Mouse (Mus musculus) intestine, embryonic 15.5 days (tissue): ENCODE measurements around the gene Rgl1. TPM values are rescaled to one million over a fixed set of nuclear protein-coding genes. Genes with fewer than 3 reads are reported as not detected.

Source experiments
- ATAC-seq: fragments of 200-750 bp; cut with Nextera tagmentation; 2 replicates; pipeline ENCODE4 v1.8.0; 2017; ENCODE audit warnings: moderate TSS enrichment, moderate library complexity
- H3K27ac ChIP-seq: fragments of 300-500 bp; sonication (generic); 2 replicates; pipeline ENCODE4 v1.5.1; 2015; ENCODE audit warnings: mild to moderate bottlenecking, inconsistent platforms
- H3K27me3 ChIP-seq: fragments of 300-500 bp; sonication (generic); replicated peaks from 2 replicates; pipeline ENCODE4 v1.6.1; 2015; ENCODE audit warnings: inconsistent platforms
- H3K36me3 ChIP-seq: fragments of 300-500 bp; sonication (generic); 2 replicates; pipeline ENCODE4 v1.6.1; 2015; ENCODE audit warnings: inconsistent platforms
- H3K4me1 ChIP-seq: fragments of 300-500 bp; sonication (generic); replicated peaks from 2 replicates; pipeline ENCODE4 v1.6.1; 2015; ENCODE audit warnings: inconsistent platforms
- H3K4me2 ChIP-seq: fragments of 300-500 bp; sonication (generic); replicated peaks from 2 replicates; pipeline ENCODE4 v1.6.1; 2015; ENCODE audit warnings: mild to moderate bottlenecking, inconsistent platforms
- H3K4me3 ChIP-seq: fragments of 300-500 bp; sonication (generic); replicated peaks from 2 replicates; pipeline ENCODE4 v1.5.1; 2015; ENCODE audit warnings: inconsistent platforms
- H3K9ac ChIP-seq: fragments of 300-500 bp; sonication (generic); 2 replicates; pipeline ENCODE4 v1.6.1; 2015; ENCODE audit warnings: inconsistent platforms
- H3K9me3 ChIP-seq: fragments of 300-500 bp; sonication (generic); 2 replicates; pipeline ENCODE4 v1.6.1; 2016; ENCODE audit warnings: inconsistent platforms
- WGBS: fragments of 180-500 bp; shearing (Covaris S2); methylation state at CpG from one replicate; pipeline ENCODE4 v1.1.7; 2015; 5-methylcytosine and 5-hydroxymethylcytosine counted together
- polyA plus RNA-seq: library from polyadenylated mRNA; unstranded; fragments of >200 nt; fragmentation: Nextera tagmentation; extraction: Ambion mirVana; gene quantifications from 2 replicates; pipeline ENCODE4 v1.2.1, GENCODE M21; 2015

Rgl1 gene
- polyA plus RNA-seq, 1 experiment from 2014 or later, result 44.8 TPM

- Histone ChIP-seq H3K4me2 (no peak overlapping the region), H3K9me3 (no peaks in the 10 kb centered on the region), H3K9ac (no peak overlapping the region), H3K36me3 (no peaks in the 10 kb centered on the region), H3K27ac (0 out of 2 replicates have a peak overlapping the region, but pooled peaks have one; percentile 44), H3K4me1 (peaks cover 13% of the 10 kb centered on the region), H3K27me3 (no peaks in the 10 kb centered on the region), H3K4me3 (no peak overlapping the region)
- no peak for ATAC-seq
- 60% methylated on average over 5 of the region's 5 CpGs for WGBS
Measured at GRCm38 (mm10) chr1:152594690-152595089, 171.5 kb downstream of the Rgl1 start.

- Histone ChIP-seq H3K4me1 (peaks cover 18% of the 10 kb centered on the region), H3K36me3 (no peaks in the 10 kb centered on the region), H3K27ac (no peak overlapping the region), H3K9ac (no peak overlapping the region), H3K4me2 (no peak overlapping the region), H3K4me3 (no peak overlapping the region), H3K9me3 (no peaks in the 10 kb centered on the region), H3K27me3 (no peaks in the 10 kb centered on the region)
- WGBS, result 89% methylated on average over 9 of the region's 9 CpGs
- ATAC-seq, result no peak
Measured at GRCm38 (mm10) chr1:152593831-152594549, 172.2 kb downstream of the Rgl1 start.

- WGBS, result 89% methylated on average over 7 of the region's 7 CpGs
- ATAC-seq, result no peak
Measured at GRCm38 (mm10) chr1:152593382-152593781, 172.8 kb downstream of the Rgl1 start.

GRCm38 (mm10) chr1:152592609-152593008, 173.5 kb downstream of the Rgl1 start:
- H3K27ac ChIP-seq, result no peak overlapping the region
- no peaks in the 10 kb centered on the region for H3K27me3 ChIP-seq
- no peak overlapping the region for H3K4me3 ChIP-seq
- H3K36me3 ChIP-seq, result no peaks in the 10 kb centered on the region
- no peak overlapping the region for H3K4me2 ChIP-seq
- 87% methylated on average over 6 of the region's 6 CpGs for WGBS
- H3K9me3 ChIP-seq, result no peaks in the 10 kb centered on the region
- peaks cover 18% of the 10 kb centered on the region for H3K4me1 ChIP-seq
- peak; percentile 76 for ATAC-seq
- H3K9ac ChIP-seq, result no peak overlapping the region

More at GRCm38 (mm10) chr1:152593382-152593781, 172.8 kb downstream of the Rgl1 start:
- H3K4me3 ChIP-seq, result no peak overlapping the region
- no peak overlapping the region for H3K9ac ChIP-seq
- H3K36me3 ChIP-seq, result no peaks in the 10 kb centered on the region
- H3K4me2 ChIP-seq, result no peak overlapping the region
- H3K27ac ChIP-seq, result no peak overlapping the region
- H3K4me1 ChIP-seq, result peaks cover 18% of the 10 kb centered on the region
- H3K9me3 ChIP-seq, result no peaks in the 10 kb centered on the region
- no peaks in the 10 kb centered on the region for H3K27me3 ChIP-seq

- H3K4me1 ChIP-seq, result peaks cover 18% of the 10 kb centered on the region
- no peak overlapping the region for H3K4me2 ChIP-seq
- no peak overlapping the region for H3K4me3 ChIP-seq
- 0 out of 2 replicates have a peak, but pooled peaks have one; percentile 38 for ATAC-seq
- no peak overlapping the region for H3K9ac ChIP-seq
- WGBS, result 87% methylated on average over 15 of the region's 15 CpGs
- no peaks in the 10 kb centered on the region for H3K27me3 ChIP-seq
- H3K36me3 ChIP-seq, result no peaks in the 10 kb centered on the region
- H3K9me3 ChIP-seq, result no peaks in the 10 kb centered on the region
- H3K27ac ChIP-seq, result no peak overlapping the region
Measured at GRCm38 (mm10) chr1:152591746-152592498, 174.2 kb downstream of the Rgl1 start.

- Histone ChIP-seq H3K4me3 (no peak overlapping the region), H3K9me3 (no peaks in the 10 kb centered on the region), H3K27me3 (no peaks in the 10 kb centered on the region), H3K4me1 (peaks cover 22% of the 10 kb centered on the region), H3K36me3 (no peaks in the 10 kb centered on the region), H3K4me2 (no peak overlapping the region), H3K9ac (no peak overlapping the region), H3K27ac (no peak overlapping the region)
- WGBS, result 79% methylated on average over 5 of the region's 5 CpGs
- no peak for ATAC-seq
Measured at GRCm38 (mm10) chr1:152590321-152590720, 175.8 kb downstream of the Rgl1 start.

- H3K27ac ChIP-seq, result no peak overlapping the region
- no peaks in the 10 kb centered on the region for H3K36me3 ChIP-seq
- no peaks in the 10 kb centered on the region for H3K27me3 ChIP-seq
- peak; percentile 70 for ATAC-seq
- peaks cover 19% of the 10 kb centered on the region for H3K4me1 ChIP-seq
- no peak overlapping the region for H3K4me2 ChIP-seq
- no peak overlapping the region for H3K9ac ChIP-seq
- H3K4me3 ChIP-seq, result no peak overlapping the region
- H3K9me3 ChIP-seq, result no peaks in the 10 kb centered on the region
- WGBS, result 24% methylated on average over 9 of the region's 9 CpGs
Measured at GRCm38 (mm10) chr1:152589331-152589935, 176.7 kb downstream of the Rgl1 start.

GRCm38 (mm10) chr1:152587431-152587830, 178.7 kb downstream of the Rgl1 start:
- Histone ChIP-seq H3K27me3 (no peaks in the 10 kb centered on the region), H3K4me2 (no peak overlapping the region), H3K36me3 (no peaks in the 10 kb centered on the region), H3K4me1 (peaks cover 13% of the 10 kb centered on the region), H3K9ac (no peak overlapping the region), H3K27ac (no peak overlapping the region), H3K4me3 (no peak overlapping the region), H3K9me3 (no peaks in the 10 kb centered on the region)
- WGBS, result 77% methylated on average over 3 of the region's 3 CpGs
- no peak for ATAC-seq

- Histone ChIP-seq H3K4me1 (peaks cover 19% of the 10 kb centered on the region), H3K9me3 (no peaks in the 10 kb centered on the region), H3K4me2 (no peak overlapping the region), H3K4me3 (no peak overlapping the region), H3K27ac (no peak overlapping the region), H3K9ac (no peak overlapping the region), H3K27me3 (no peaks in the 10 kb centered on the region), H3K36me3 (no peaks in the 10 kb centered on the region)
- ATAC-seq, result no peak
- WGBS, result 64% methylated on average over 7 of the region's 7 CpGs
Measured at GRCm38 (mm10) chr1:152585385-152585984, 180.7 kb downstream of the Rgl1 start.

- H3K27ac ChIP-seq, result no peak overlapping the region
- H3K4me1 ChIP-seq, result peaks cover 16% of the 10 kb centered on the region
- H3K27me3 ChIP-seq, result no peaks in the 10 kb centered on the region
- ATAC-seq, result no peak
- H3K36me3 ChIP-seq, result no peaks in the 10 kb centered on the region
- no peak overlapping the region for H3K9ac ChIP-seq
- 66% methylated on average over 8 of the region's 8 CpGs for WGBS
- no peaks in the 10 kb centered on the region for H3K9me3 ChIP-seq
- no peak overlapping the region for H3K4me3 ChIP-seq
- no peak overlapping the region for H3K4me2 ChIP-seq
Measured at GRCm38 (mm10) chr1:152584933-152585332, 181.2 kb downstream of the Rgl1 start.

GRCm38 (mm10) chr1:152581127-152581905, 184.8 kb downstream of the Rgl1 start:
- Histone ChIP-seq H3K4me3 (no peak overlapping the region), H3K9ac (no peak overlapping the region), H3K4me2 (no peak overlapping the region), H3K27me3 (no peaks in the 10 kb centered on the region), H3K36me3 (no peaks in the 10 kb centered on the region), H3K9me3 (no peaks in the 10 kb centered on the region), H3K4me1 (peaks cover 20% of the 10 kb centered on the region), H3K27ac (0 out of 2 replicates have a peak overlapping the region, but pooled peaks have one; percentile 28)
- ATAC-seq, result peak; percentile 32; the same call in 1 of the 2 replicates
- WGBS, result 68% methylated on average over 13 of the region's 13 CpGs
